Mouse (Mus musculus) bone marrow, adult 2 months (tissue): Measurements from ENCODE around the gene Tgfbr3.

Source experiments
- CTCF ChIP-seq: fragments of 200-500 bp; IDR thresholded peaks from 2 replicates; pipeline ENCODE4 v1.5.1; 2011; ENCODE audit warnings: low read length, control low read depth; ENCODE audit not compliant: control insufficient read depth, insufficient read depth
- POLR2A ChIP-seq: fragments of 200-500 bp; IDR thresholded peaks from 2 replicates; pipeline ENCODE4 v1.6.1; 2011; ENCODE audit warnings: low read depth, mild to moderate bottlenecking, control low read depth, low read length, borderline replicate concordance; ENCODE audit not compliant: control insufficient read depth

GRCm38 (mm10) chr5:107147413-107147812, 142.0 kb downstream of the Tgfbr3 start:
- no peak for TF ChIP-seq CTCF
- TF ChIP-seq POLR2A, result no peak
